Mouse (Mus musculus) intestine, embryonic 15.5 days (tissue): ENCODE data around the gene Ifnk. TPM values are rescaled to one million over a fixed set of nuclear protein-coding genes. Genes with fewer than 3 reads are reported as not detected.

ENCODE experiments used
- ATAC-seq: fragments of 200-750 bp; cut with Nextera tagmentation; 2 replicates; pipeline ENCODE4 v1.8.0; 2017; ENCODE audit warnings: moderate TSS enrichment, moderate library complexity
- H3K27ac ChIP-seq: fragments of 300-500 bp; sonication (generic); 2 replicates; pipeline ENCODE4 v1.5.1; 2015; ENCODE audit warnings: mild to moderate bottlenecking, inconsistent platforms
- H3K27me3 ChIP-seq: fragments of 300-500 bp; sonication (generic); replicated peaks from 2 replicates; pipeline ENCODE4 v1.6.1; 2015; ENCODE audit warnings: inconsistent platforms
- H3K36me3 ChIP-seq: fragments of 300-500 bp; sonication (generic); 2 replicates; pipeline ENCODE4 v1.6.1; 2015; ENCODE audit warnings: inconsistent platforms
- H3K4me1 ChIP-seq: fragments of 300-500 bp; sonication (generic); replicated peaks from 2 replicates; pipeline ENCODE4 v1.6.1; 2015; ENCODE audit warnings: inconsistent platforms
- H3K4me2 ChIP-seq: fragments of 300-500 bp; sonication (generic); replicated peaks from 2 replicates; pipeline ENCODE4 v1.6.1; 2015; ENCODE audit warnings: mild to moderate bottlenecking, inconsistent platforms
- H3K4me3 ChIP-seq: fragments of 300-500 bp; sonication (generic); replicated peaks from 2 replicates; pipeline ENCODE4 v1.5.1; 2015; ENCODE audit warnings: inconsistent platforms
- H3K9ac ChIP-seq: fragments of 300-500 bp; sonication (generic); 2 replicates; pipeline ENCODE4 v1.6.1; 2015; ENCODE audit warnings: inconsistent platforms
- H3K9me3 ChIP-seq: fragments of 300-500 bp; sonication (generic); 2 replicates; pipeline ENCODE4 v1.6.1; 2016; ENCODE audit warnings: inconsistent platforms
- WGBS: fragments of 180-500 bp; shearing (Covaris S2); methylation state at CpG from one replicate; pipeline ENCODE4 v1.1.7; 2015; 5-methylcytosine and 5-hydroxymethylcytosine counted together
- polyA plus RNA-seq: library from polyadenylated mRNA; unstranded; fragments of >200 nt; fragmentation: Nextera tagmentation; extraction: Ambion mirVana; gene quantifications from 2 replicates; pipeline ENCODE4 v1.2.1, GENCODE M21; 2015

Ifnk gene
- polyA plus RNA-seq, 1 experiment from 2014 or later = 0.49 TPM

- Histone ChIP-seq H3K9me3 (no peaks in the 10 kb centered on the region), H3K36me3 (no peaks in the 10 kb centered on the region), H3K4me1 (peaks cover 3% of the 10 kb centered on the region), H3K27ac (0 out of 2 replicates have a peak overlapping the region, but pooled peaks have one; percentile 15), H3K4me2 (0 out of 2 replicates have a peak overlapping the region, but pooled peaks have one; percentile 22), H3K27me3 (no peaks in the 10 kb centered on the region), H3K9ac (no peak overlapping the region), H3K4me3 (no peak overlapping the region)
- ATAC-seq = 0 out of 2 replicates have a peak, but pooled peaks have one; percentile 8
- 44% methylated on average over 12 of the region's 12 CpGs for WGBS
Observed at GRCm38 (mm10) chr4:35143472-35144102, 8.3 kb upstream of the Ifnk start.

- Histone ChIP-seq H3K4me2 (no peak overlapping the region), H3K4me1 (peaks cover 3% of the 10 kb centered on the region), H3K27me3 (no peaks in the 10 kb centered on the region), H3K9ac (no peak overlapping the region), H3K27ac (no peak overlapping the region), H3K36me3 (no peaks in the 10 kb centered on the region), H3K9me3 (no peaks in the 10 kb centered on the region), H3K4me3 (no peak overlapping the region)
- 79% methylated on average over 10 of the region's 10 CpGs for WGBS
- no peak for ATAC-seq
Observed at GRCm38 (mm10) chr4:35145726-35146125, 6.1 kb upstream of the Ifnk start.

- no peak for ATAC-seq
- 62% methylated on average over 5 of the region's 5 CpGs for WGBS
- H3K36me3 ChIP-seq = no peaks in the 10 kb centered on the region
- H3K27me3 ChIP-seq = no peaks in the 10 kb centered on the region
- peaks cover 3% of the 10 kb centered on the region for H3K4me1 ChIP-seq
- no peaks in the 10 kb centered on the region for H3K9me3 ChIP-seq
- H3K4me3 ChIP-seq = no peak overlapping the region
- H3K4me2 ChIP-seq = no peak overlapping the region
- no peak overlapping the region for H3K27ac ChIP-seq
- H3K9ac ChIP-seq = no peak overlapping the region
Observed at GRCm38 (mm10) chr4:35146597-35146996, 5.3 kb upstream of the Ifnk start.

- H3K4me2 ChIP-seq = no peak overlapping the region
- no peak for ATAC-seq
- H3K4me1 ChIP-seq = peaks cover 3% of the 10 kb centered on the region
- no peak overlapping the region for H3K4me3 ChIP-seq
- 89% methylated on average over 4 of the region's 4 CpGs for WGBS
- no peak overlapping the region for H3K27ac ChIP-seq
- no peaks in the 10 kb centered on the region for H3K27me3 ChIP-seq
- H3K36me3 ChIP-seq = no peaks in the 10 kb centered on the region
- H3K9me3 ChIP-seq = no peaks in the 10 kb centered on the region
- no peak overlapping the region for H3K9ac ChIP-seq
Observed at GRCm38 (mm10) chr4:35148326-35148725, 3.5 kb upstream of the Ifnk start.

- H3K9me3 ChIP-seq = no peaks in the 10 kb centered on the region
- 75% methylated on average over 3 of the region's 3 CpGs for WGBS
- no peak overlapping the region for H3K27ac ChIP-seq
- no peaks in the 10 kb centered on the region; the same call in 1 of the 2 replicates for H3K4me1 ChIP-seq
- no peak for ATAC-seq
- H3K27me3 ChIP-seq = no peaks in the 10 kb centered on the region
- no peaks in the 10 kb centered on the region for H3K36me3 ChIP-seq
- no peak overlapping the region for H3K4me3 ChIP-seq
- no peak overlapping the region for H3K9ac ChIP-seq
- no peak overlapping the region for H3K4me2 ChIP-seq
Observed at GRCm38 (mm10) chr4:35150706-35151105, 1.1 kb upstream of the Ifnk start.

- H3K36me3 ChIP-seq = no peaks in the 10 kb centered on the region
- ATAC-seq = no peak
- H3K4me3 ChIP-seq = no peak overlapping the region
- H3K9me3 ChIP-seq = no peaks in the 10 kb centered on the region
- H3K27ac ChIP-seq = no peak overlapping the region
- H3K27me3 ChIP-seq = no peaks in the 10 kb centered on the region
- H3K9ac ChIP-seq = no peak overlapping the region
- WGBS = 31% methylated on average over 3 of the region's 3 CpGs
- peaks cover 4% of the 10 kb centered on the region; the same call in 1 of the 2 replicates for H3K4me1 ChIP-seq
- H3K4me2 ChIP-seq = no peak overlapping the region
Observed at GRCm38 (mm10) chr4:35154051-35154450, 2.2 kb downstream of the Ifnk start.

- 16% methylated on average over 20 of the region's 20 CpGs for WGBS
Observed at GRCm38 (mm10) chr4:35155132-35155922, 3.5 kb downstream of the Ifnk start.

GRCm38 (mm10) chr4:35156149-35156611 is 4.3 kb downstream of the Ifnk start:
- ATAC-seq = peak; percentile 81
- Histone ChIP-seq H3K4me1 (peaks cover 4% of the 10 kb centered on the region; the same call in 1 of the 2 replicates), H3K9ac (peak overlapping the region; percentile 74), H3K4me3 (peak overlapping the region; percentile 63), H3K27me3 (no peaks in the 10 kb centered on the region), H3K4me2 (peak overlapping the region; percentile 81), H3K9me3 (no peaks in the 10 kb centered on the region), H3K27ac (peak overlapping the region; percentile 95), H3K36me3 (no peaks in the 10 kb centered on the region)
- WGBS = 0% methylated on average over 26 of the region's 26 CpGs

More at GRCm38 (mm10) chr4:35155132-35155922, 3.5 kb downstream of the Ifnk start:
- peak overlapping the region; percentile 63 for H3K4me3 ChIP-seq
- no peaks in the 10 kb centered on the region for H3K27me3 ChIP-seq
- peak overlapping the region; percentile 95 for H3K27ac ChIP-seq
- peaks cover 4% of the 10 kb centered on the region; the same call in 1 of the 2 replicates for H3K4me1 ChIP-seq
- H3K9me3 ChIP-seq = no peaks in the 10 kb centered on the region
- peak; percentile 84 for ATAC-seq
- peak overlapping the region; percentile 81 for H3K4me2 ChIP-seq
- peak overlapping the region; percentile 74 for H3K9ac ChIP-seq
- H3K36me3 ChIP-seq = no peaks in the 10 kb centered on the region

GRCm38 (mm10) chr4:35156751-35157611 is 5.1 kb downstream of the Ifnk start, which contains the start of gene Mob3b:
Gene Mob3b, minus strand, starts transcription at chr4:35157484.
- H3K27ac ChIP-seq = peak within 1 kb of the TSS; percentile 95
- WGBS = under 1% methylated on average over 50 of the region's 50 CpGs
- peak within 1 kb of the TSS; percentile 81 for H3K4me2 ChIP-seq
- H3K4me3 ChIP-seq = peak within 1 kb of the TSS; percentile 63
- H3K4me1 ChIP-seq = peaks cover 4% of the 10 kb centered on the region; the same call in 1 of the 2 replicates
- no peaks in the 10 kb centered on the region for H3K9me3 ChIP-seq
- no peaks in the 10 kb centered on the region for H3K27me3 ChIP-seq
- no peaks in the 10 kb centered on the region for H3K36me3 ChIP-seq
- H3K9ac ChIP-seq = peak within 1 kb of the TSS; percentile 74
- ATAC-seq = peak; percentile 77

- no peak for ATAC-seq
- Histone ChIP-seq H3K4me2 (no peak overlapping the region; the same call in 1 of the 2 replicates), H3K4me3 (no peak overlapping the region), H3K27me3 (no peaks in the 10 kb centered on the region), H3K36me3 (no peaks in the 10 kb centered on the region), H3K9me3 (no peaks in the 10 kb centered on the region), H3K27ac (no peak overlapping the region), H3K9ac (no peak overlapping the region), H3K4me1 (peaks cover 4% of the 10 kb centered on the region; the same call in 1 of the 2 replicates)
- 63% methylated on average over 11 of the region's 11 CpGs for WGBS
Observed at GRCm38 (mm10) chr4:35157815-35158214, 6.0 kb downstream of the Ifnk start.

GRCm38 (mm10) chr4:35165275-35165674 is 13.4 kb downstream of the Ifnk start:
- Histone ChIP-seq H3K9me3 (no peaks in the 10 kb centered on the region), H3K4me2 (no peak overlapping the region), H3K36me3 (no peaks in the 10 kb centered on the region), H3K9ac (no peak overlapping the region), H3K4me3 (no peak overlapping the region), H3K4me1 (peaks cover 8% of the 10 kb centered on the region), H3K27ac (no peak overlapping the region), H3K27me3 (no peaks in the 10 kb centered on the region)
- WGBS = 67% methylated on average over 2 of the region's 2 CpGs
- ATAC-seq = no peak
